Mouse (Mus musculus): ENCODE data around the gene Olfr935. TPM values are rescaled to one million over a fixed set of nuclear protein-coding genes. Genes with fewer than 3 reads are reported as not detected.

Olfr935 gene
- polyA plus RNA-seq (2011; ENCODE audit: insufficient read depth, insufficient read length, low replicate concordance, missing spikeins) = not detected in 2 replicates

DNA sequence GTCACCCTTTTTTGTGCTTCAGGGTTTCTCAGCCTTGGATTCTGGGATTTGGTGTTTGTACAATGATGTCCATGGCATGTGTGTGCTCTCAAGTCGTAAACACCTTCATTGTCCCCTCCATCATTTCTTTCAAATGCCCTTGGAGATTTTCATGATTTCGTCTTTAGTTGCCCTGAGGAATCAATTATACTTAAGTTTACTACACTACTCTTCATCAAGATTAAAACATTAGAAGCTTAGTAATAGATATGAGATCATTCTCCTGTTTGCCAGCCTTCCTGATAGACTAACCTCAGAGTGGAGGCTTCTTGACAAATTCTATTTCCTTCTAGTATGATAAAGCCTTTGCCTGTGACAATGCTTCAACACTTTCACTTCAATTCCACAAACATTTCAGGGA, at the start of gene Olfr935:
Gene Olfr935 (minus strand): TSS at position 101 of the 400 bp plus-strand sequence.
- Histone ChIP-seq H3K4me1 (ENCODE audit: control insufficient read depth, insufficient read depth, low read length) (no peaks in the 10 kb centered on the region), H3K4me3 (replicated peaks; ENCODE audit: control insufficient read depth, low read depth, low read length) (no peak within 1 kb of the TSS), H3K27ac (ENCODE audit: control insufficient read depth, insufficient read depth, low read depth, low read length, poor library complexity) (no peak within 1 kb of the TSS)
- TF ChIP-seq POLR2A (IDR thresholded peaks at IDR 0.05; ENCODE audit: borderline replicate concordance, control insufficient read depth, low read depth, low read length) = no peak
- no peak for TF ChIP-seq CTCF (IDR thresholded peaks at IDR 0.05; ENCODE audit: control insufficient read depth, insufficient read depth, low read length)
- 50% methylated on average over 2 of the region's 2 CpGs for WGBS

DNA sequence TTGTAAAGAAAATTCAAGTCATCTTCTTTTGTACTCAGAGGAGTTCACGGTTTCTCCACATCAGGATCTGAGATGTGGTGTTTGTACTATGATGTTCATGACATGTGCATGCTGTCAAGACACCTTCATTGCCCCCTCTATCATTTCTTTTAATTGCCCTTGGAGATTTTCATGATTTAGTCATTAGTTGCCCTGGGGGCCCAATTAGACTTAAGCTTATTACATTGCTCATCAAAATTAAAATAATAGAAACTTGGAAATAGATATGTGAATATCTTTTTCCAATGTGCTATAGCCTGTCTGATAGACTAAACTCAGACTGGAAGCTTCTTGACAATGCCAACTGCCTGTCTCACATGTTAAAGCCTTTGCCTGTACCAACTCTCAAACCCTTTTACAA, 23.8 kb upstream of the Olfr935 start, which contains the start of gene Olfr146:
Gene Olfr146 (minus strand): TSS at position 101 of the 400 bp plus-strand sequence.
- WGBS = 57% methylated on average over 1 of the region's 1 CpGs

DNA sequence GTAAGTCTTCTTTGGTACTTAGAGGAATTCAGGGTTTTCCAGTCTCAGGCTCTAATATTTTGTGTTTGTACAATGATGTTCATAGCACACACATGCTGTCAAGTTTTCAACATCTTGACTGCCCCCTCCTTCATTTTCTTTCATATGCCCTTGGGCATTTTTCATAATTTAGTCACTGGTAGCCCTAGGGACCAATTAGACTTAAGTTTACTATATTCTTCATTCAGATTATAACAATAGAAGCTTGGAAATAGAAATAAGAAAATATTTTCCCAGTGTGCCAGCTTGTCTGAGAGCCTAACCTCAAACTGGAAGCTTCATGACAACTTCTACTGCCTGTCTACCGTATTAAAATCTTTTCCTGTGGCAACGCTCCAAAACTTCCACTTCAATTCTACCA, 11.3 kb downstream of the Olfr935 start, which contains the start of gene Olfr934:
Gene Olfr934 (minus strand): TSS at position 101 of the 400 bp plus-strand sequence.
- H3K4me1 ChIP-seq (ENCODE audit: control insufficient read depth, insufficient read depth, low read length) = no peaks in the 10 kb centered on the region
- 82% methylated on average over 2 of the region's 2 CpGs for WGBS
- no peak within 1 kb of the TSS for H3K27ac ChIP-seq (ENCODE audit: control insufficient read depth, insufficient read depth, low read depth, low read length, poor library complexity)
- no peak within 1 kb of the TSS for H3K4me3 ChIP-seq (replicated peaks; ENCODE audit: control insufficient read depth, low read depth, low read length)
- no peak for TF ChIP-seq POLR2A (IDR thresholded peaks at IDR 0.05; ENCODE audit: borderline replicate concordance, control insufficient read depth, low read depth, low read length)
- TF ChIP-seq CTCF (IDR thresholded peaks at IDR 0.05; ENCODE audit: control insufficient read depth, insufficient read depth, low read length) = no peak

More for the DNA sequence above, 23.8 kb upstream of the Olfr935 start, which contains the start of gene Olfr146:
- TF ChIP-seq POLR2A (IDR thresholded peaks at IDR 0.05; ENCODE audit: borderline replicate concordance, control insufficient read depth, low read depth, low read length) (no peak), CTCF (IDR thresholded peaks at IDR 0.05; ENCODE audit: control insufficient read depth, insufficient read depth, low read length) (no peak)
- Histone ChIP-seq H3K27ac (ENCODE audit: control insufficient read depth, insufficient read depth, low read depth, low read length, poor library complexity) (no peak within 1 kb of the TSS), H3K4me1 (ENCODE audit: control insufficient read depth, insufficient read depth, low read length) (no peaks in the 10 kb centered on the region), H3K4me3 (replicated peaks; ENCODE audit: control insufficient read depth, low read depth, low read length) (no peak within 1 kb of the TSS)

DNA sequence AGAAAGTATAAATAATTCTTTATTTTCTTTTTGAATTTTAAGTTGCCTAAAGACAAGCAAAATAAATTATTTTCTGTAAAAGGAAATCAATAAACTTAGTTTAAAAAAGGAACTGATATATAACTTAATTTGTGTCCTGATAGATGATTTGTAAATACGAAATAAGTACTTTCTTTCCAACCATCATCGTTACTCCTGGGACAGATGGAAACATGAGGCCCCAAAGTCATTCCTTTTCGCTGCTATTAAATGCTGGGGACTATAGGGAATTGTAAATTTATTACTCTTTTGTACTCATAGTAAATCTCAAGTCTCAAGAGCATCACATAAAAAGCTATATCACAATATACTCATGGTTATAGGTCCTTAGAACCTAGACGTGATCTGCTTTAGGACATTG, 27.5 kb downstream of the Olfr935 start, which contains the start of gene Olfr933:
Gene Olfr933 (plus strand): TSS at position 301 of the 400 bp plus-strand sequence.
- no peak for TF ChIP-seq POLR2A (IDR thresholded peaks at IDR 0.05; ENCODE audit: borderline replicate concordance, control insufficient read depth, low read depth, low read length)
- no peak for TF ChIP-seq CTCF (IDR thresholded peaks at IDR 0.05; ENCODE audit: control insufficient read depth, insufficient read depth, low read length)
- 72% methylated on average over 4 of the region's 4 CpGs for WGBS
- H3K27ac ChIP-seq (ENCODE audit: control insufficient read depth, insufficient read depth, low read depth, low read length, poor library complexity) = no peak within 1 kb of the TSS
- no peaks in the 10 kb centered on the region for H3K4me1 ChIP-seq (ENCODE audit: control insufficient read depth, insufficient read depth, low read length)
- H3K4me3 ChIP-seq (replicated peaks; ENCODE audit: control insufficient read depth, low read depth, low read length) = no peak within 1 kb of the TSS

DNA sequence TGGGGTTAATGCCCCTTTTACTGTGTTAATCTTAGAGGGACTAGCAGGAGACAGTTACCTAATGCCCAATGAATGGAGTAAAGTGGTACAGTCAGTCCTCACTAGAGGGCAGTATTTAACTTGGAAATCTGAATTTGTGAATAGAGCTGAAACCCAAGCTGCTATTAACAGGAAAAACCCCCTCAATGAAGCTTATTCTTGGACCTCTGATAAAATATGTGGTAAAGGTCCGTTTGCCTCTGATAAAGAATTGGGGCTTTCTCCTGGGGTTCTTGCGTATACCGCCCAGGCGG, 45.4 kb downstream of the Olfr935 start:
- H3K27ac ChIP-seq (ENCODE audit: control insufficient read depth, insufficient read depth, low read depth, low read length, poor library complexity) = no peak overlapping the region
- H3K4me3 ChIP-seq (replicated peaks; ENCODE audit: control insufficient read depth, low read depth, low read length) = no peak overlapping the region
- TF ChIP-seq POLR2A (IDR thresholded peaks at IDR 0.05; ENCODE audit: borderline replicate concordance, control insufficient read depth, low read depth, low read length) (no peak), CTCF (IDR thresholded peaks at IDR 0.05; ENCODE audit: control insufficient read depth, insufficient read depth, low read length) (no peak)
- H3K4me1 ChIP-seq (ENCODE audit: control insufficient read depth, insufficient read depth, low read length) = no peaks in the 10 kb centered on the region
- 76% methylated on average over 4 of the region's 4 CpGs for WGBS

DNA sequence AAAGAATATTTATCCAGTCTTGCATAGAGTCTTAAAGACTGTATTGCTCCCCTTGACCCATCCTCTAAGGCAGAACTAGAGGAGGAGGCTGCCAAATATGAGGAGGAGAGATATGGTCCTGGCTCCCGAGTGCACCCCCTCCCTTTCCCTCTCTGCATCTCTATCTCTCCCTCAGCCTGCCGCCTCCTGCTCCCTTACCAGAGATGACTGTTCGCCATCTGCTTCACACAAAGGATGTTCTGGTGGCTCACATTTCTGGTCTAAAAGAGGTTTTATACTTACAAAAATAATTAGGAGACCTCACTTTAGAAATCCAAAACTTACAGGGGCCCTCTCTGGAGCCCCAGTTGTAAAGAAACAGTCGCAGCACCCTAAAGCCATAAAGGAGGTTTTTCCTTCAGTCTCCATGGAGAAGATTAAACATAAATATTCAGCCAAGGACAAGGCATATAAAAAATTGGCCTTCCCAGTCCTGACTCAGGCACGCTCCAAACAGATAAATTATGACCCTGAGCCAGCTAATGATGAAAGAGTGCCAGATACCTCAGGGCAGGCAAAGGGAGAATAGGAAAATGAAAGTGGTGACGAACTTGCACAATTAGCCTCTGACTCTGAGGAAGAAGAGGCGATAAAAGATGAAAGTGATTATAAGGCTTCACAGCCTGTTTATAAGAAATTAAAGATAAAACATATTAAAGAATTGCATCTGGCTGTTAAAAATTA, 45.9 kb downstream of the Olfr935 start:
- TF ChIP-seq POLR2A (IDR thresholded peaks at IDR 0.05; ENCODE audit: borderline replicate concordance, control insufficient read depth, low read depth, low read length) = no peak
- WGBS = 67% methylated on average over 7 of the region's 7 CpGs
- H3K4me3 ChIP-seq (replicated peaks; ENCODE audit: control insufficient read depth, low read depth, low read length) = no peak overlapping the region
- H3K4me1 ChIP-seq (ENCODE audit: control insufficient read depth, insufficient read depth, low read length) = no peaks in the 10 kb centered on the region
- H3K27ac ChIP-seq (ENCODE audit: control insufficient read depth, insufficient read depth, low read depth, low read length, poor library complexity) = no peak overlapping the region

Other genes starting within 250 kb of the Olfr935 start
- not detected in 2 replicates for gene Olfr920, start 247.4 kb downstream of the Olfr935 start, polyA plus RNA-seq (2011; ENCODE audit: insufficient read depth, insufficient read length, low replicate concordance, missing spikeins)
- not detected in 2 replicates for gene Olfr921, start 226.6 kb downstream of the Olfr935 start, polyA plus RNA-seq (2011; ENCODE audit: insufficient read depth, insufficient read length, low replicate concordance, missing spikeins)
- gene Olfr922, start 185.1 kb downstream of the Olfr935 start, polyA plus RNA-seq (2011; ENCODE audit: insufficient read depth, insufficient read length, low replicate concordance, missing spikeins) = not detected in 2 replicates
- gene Olfr923, start 173.1 kb downstream of the Olfr935 start, polyA plus RNA-seq (2011; ENCODE audit: insufficient read depth, insufficient read length, low replicate concordance, missing spikeins) = not detected in 2 replicates
- gene Olfr924, start 155.2 kb downstream of the Olfr935 start, polyA plus RNA-seq (2011; ENCODE audit: insufficient read depth, insufficient read length, low replicate concordance, missing spikeins) = not detected in 2 replicates
- not detected in 2 replicates for gene Olfr26, start 144.6 kb downstream of the Olfr935 start, polyA plus RNA-seq (2011; ENCODE audit: insufficient read depth, insufficient read length, low replicate concordance, missing spikeins)
- not detected in 2 replicates for gene Olfr926, start 122.6 kb downstream of the Olfr935 start, polyA plus RNA-seq (2011; ENCODE audit: insufficient read depth, insufficient read length, low replicate concordance, missing spikeins)
- gene Olfr930, start 69.9 kb downstream of the Olfr935 start, polyA plus RNA-seq (2011; ENCODE audit: insufficient read depth, insufficient read length, low replicate concordance, missing spikeins) = not detected in 2 replicates
- gene Olfr933, start 27.4 kb downstream of the Olfr935 start, polyA plus RNA-seq (2011; ENCODE audit: insufficient read depth, insufficient read length, low replicate concordance, missing spikeins) = not detected in 2 replicates
- gene Olfr934, start 11.4 kb downstream of the Olfr935 start, polyA plus RNA-seq (2011; ENCODE audit: insufficient read depth, insufficient read length, low replicate concordance, missing spikeins) = not detected in 2 replicates
- not detected in 2 replicates for gene Olfr146, start 23.7 kb upstream of the Olfr935 start, polyA plus RNA-seq (2011; ENCODE audit: insufficient read depth, insufficient read length, low replicate concordance, missing spikeins)
- gene Olfr937, start 65.3 kb upstream of the Olfr935 start, polyA plus RNA-seq (2011; ENCODE audit: insufficient read depth, insufficient read length, low replicate concordance, missing spikeins) = not detected in 2 replicates
- gene Olfr938, start 79.2 kb upstream of the Olfr935 start, polyA plus RNA-seq (2011; ENCODE audit: insufficient read depth, insufficient read length, low replicate concordance, missing spikeins) = not detected in 2 replicates
- gene Olfr27, start 128.4 kb upstream of the Olfr935 start, polyA plus RNA-seq (2011; ENCODE audit: insufficient read depth, insufficient read length, low replicate concordance, missing spikeins) = not detected in 2 replicates
- gene Olfr943, start 166.6 kb upstream of the Olfr935 start, polyA plus RNA-seq (2011; ENCODE audit: insufficient read depth, insufficient read length, low replicate concordance, missing spikeins) = not detected in 2 replicates
- not detected in 2 replicates for gene Olfr944, start 202.2 kb upstream of the Olfr935 start, polyA plus RNA-seq (2011; ENCODE audit: insufficient read depth, insufficient read length, low replicate concordance, missing spikeins)

Measured in bone marrow, adult 2 months (tissue).